Mouse (Mus musculus) mouse embryonic stem cell (cell line): ENCODE results near the gene Selenot.
"Not testable (repeated sequence)": the region's sequence is repeated elsewhere in the genome, so short reads cannot be mapped to it uniquely, and the experiment has no call there.

Experiments
- in situ Hi-C, 2 experiments: fragments of 300-500 bp; cut with MboI; formaldehyde crosslinking; loops; 1 replicate in 1 of 2; 3 replicates in 1 of 2; pipeline ENCODE4 v1.14.3; 2019 to 2020; ENCODE audit warnings: low sequenced_read_pairs in 2 of 2, low pct_unique_long_range_greater_than_20kb in 1 of 2, mixed read lengths in 1 of 2; ENCODE audit not compliant: unreplicated experiment in 1 of 2

Selenot gene

GRCm38 (mm10) chr3:58576137-58577066 is at the start of gene Selenot:
Gene Selenot (plus strand): TSS chr3:58576636.
- in situ Hi-C loops: no loop called here

GRCm38 (mm10) chr3:58536573-58536972 is 39.9 kb upstream of the Selenot start:
- in situ Hi-C loops: no loop called here

- in situ Hi-C loops: no loop called here
Observed at GRCm38 (mm10) chr3:58552001-58552811, 24.2 kb upstream of the Selenot start.

GRCm38 (mm10) chr3:58556649-58557048 is 19.8 kb upstream of the Selenot start:
- in situ Hi-C loops: no loop called here

- in situ Hi-C loops: no loop called here
Observed at GRCm38 (mm10) chr3:58559887-58560286, 16.5 kb upstream of the Selenot start.

GRCm38 (mm10) chr3:58561437-58561836 is 15.0 kb upstream of the Selenot start:
- in situ Hi-C loops: no loop called here

- in situ Hi-C loops: no loop called here
Observed at GRCm38 (mm10) chr3:58570821-58571220, 5.6 kb upstream of the Selenot start.

- in situ Hi-C loops: no loop called here
Observed at GRCm38 (mm10) chr3:58577067-58577503, 649 bp downstream of the Selenot start.

GRCm38 (mm10) chr3:58577506-58578050 is 1.1 kb downstream of the Selenot start:
- in situ Hi-C loops: no loop called here

- in situ Hi-C loops: no loop called here
Observed at GRCm38 (mm10) chr3:58581530-58581929, 5.1 kb downstream of the Selenot start.

- in situ Hi-C loops: no loop called here
Observed at GRCm38 (mm10) chr3:58582297-58582696, 5.9 kb downstream of the Selenot start.

GRCm38 (mm10) chr3:58582788-58583426 is 6.5 kb downstream of the Selenot start:
- in situ Hi-C loops: no loop called here

GRCm38 (mm10) chr3:58590544-58590943 is 14.1 kb downstream of the Selenot start:
- in situ Hi-C loops: not testable (repeated sequence)

GRCm38 (mm10) chr3:58592666-58593065 is 16.2 kb downstream of the Selenot start:
- in situ Hi-C loops: not testable (repeated sequence)

- in situ Hi-C loops: no loop called here
Observed at GRCm38 (mm10) chr3:58593623-58594022, 17.2 kb downstream of the Selenot start.

- in situ Hi-C loops: no loop called here
Observed at GRCm38 (mm10) chr3:58608506-58608905, 32.1 kb downstream of the Selenot start.

- in situ Hi-C loops: no loop called here
Observed at GRCm38 (mm10) chr3:58609985-58610384, 33.5 kb downstream of the Selenot start.

GRCm38 (mm10) chr3:58621066-58621465 is 44.6 kb downstream of the Selenot start:
- in situ Hi-C loops: no loop called here
